Mouse (Mus musculus) layer of hippocampus, postnatal 10 days (tissue): ENCODE data around the gene Apex1. TPM values are rescaled to one million over a fixed set of nuclear protein-coding genes. Genes with fewer than 3 reads are reported as not detected.
A peak's percentile ranks its signal among the peaks of the same experiment; 100 is the strongest.
"Not testable (repeated sequence)": the region's sequence is repeated elsewhere in the genome, so short reads cannot be mapped to it uniquely, and the experiment has no call there.

Source experiments
- DNase-seq, 2 experiments: peaks; one replicate each; pipeline ENCODE4 v3.0.0; 2021; ENCODE audit warnings: low spot score in 2 of 2
- total RNA-seq, 2 experiments: library from RNA; stranded (reverse); gene quantifications; 2 replicates each; pipeline ENCODE4 v1.2.3; 2021

The Apex1 gene
- total RNA-seq, 2 experiments from 2014 or later: 71.7 to 78.2 TPM

- DNase-seq: peak in 1 of 2 experiments; percentile 27
Observed at GRCm38 (mm10) chr14:50925111-50925920, 548 bp downstream of the Apex1 start.

GRCm38 (mm10) chr14:50927366-50927765 lies 2.6 kb downstream of the Apex1 start:
- DNase-seq: no peak

- DNase-seq: no peak
Observed at GRCm38 (mm10) chr14:50929951-50930350, 5.2 kb downstream of the Apex1 start.

- DNase-seq: no peak
Observed at GRCm38 (mm10) chr14:50930377-50930753, 5.6 kb downstream of the Apex1 start.

- DNase-seq: peak; percentile 98 to 99
Observed at GRCm38 (mm10) chr14:50930754-50931492, 6.2 kb downstream of the Apex1 start, which contains the start of the genes Pip4p1 and Pnp. Gene Pip4p1, minus strand, starts transcription at chr14:50930856. Gene Pnp, plus strand, starts transcription at chr14:50931082.

GRCm38 (mm10) chr14:50931493-50932020 lies 6.8 kb downstream of the Apex1 start:
- no peak for DNase-seq

GRCm38 (mm10) chr14:50936649-50937048 lies 11.9 kb downstream of the Apex1 start:
- no peak for DNase-seq

- no peak for DNase-seq
Observed at GRCm38 (mm10) chr14:50938119-50938908, 13.5 kb downstream of the Apex1 start.

GRCm38 (mm10) chr14:50938940-50939339 lies 14.2 kb downstream of the Apex1 start:
- no peak for DNase-seq

- peak; percentile 90 to 91 for DNase-seq
Observed at GRCm38 (mm10) chr14:50943932-50944667, 19.3 kb downstream of the Apex1 start, which contains the start of gene Gm49342. Gene Gm49342, plus strand, starts transcription at chr14:50944517.

GRCm38 (mm10) chr14:50944668-50945033 lies 19.9 kb downstream of the Apex1 start:
- not testable (repeated sequence) for DNase-seq

GRCm38 (mm10) chr14:50945081-50945480 lies 20.3 kb downstream of the Apex1 start:
- not testable (repeated sequence) for DNase-seq

GRCm38 (mm10) chr14:50945526-50945925 lies 20.8 kb downstream of the Apex1 start:
- DNase-seq: not testable (repeated sequence)

GRCm38 (mm10) chr14:50955487-50955886 lies 30.7 kb downstream of the Apex1 start:
- DNase-seq: no peak

GRCm38 (mm10) chr14:50955942-50956508 lies 31.3 kb downstream of the Apex1 start, which contains the start of gene Pnp2:
Gene Pnp2, plus strand, starts transcription at chr14:50955992.
- peak; percentile 63 to 73 for DNase-seq

- not testable (repeated sequence) for DNase-seq
Observed at GRCm38 (mm10) chr14:50956724-50957123, 32.0 kb downstream of the Apex1 start.

- not testable (repeated sequence) for DNase-seq
Observed at GRCm38 (mm10) chr14:50957146-50957545, 32.4 kb downstream of the Apex1 start.

GRCm38 (mm10) chr14:50958289-50958995 lies 33.7 kb downstream of the Apex1 start:
- DNase-seq: not testable (repeated sequence)
